Mouse (Mus musculus): ENCODE data around the gene Gm2163. TPM values are rescaled to one million over a fixed set of nuclear protein-coding genes. Genes with fewer than 3 reads are reported as not detected.
"Not testable (repeated sequence)": the region's sequence is repeated elsewhere in the genome, so short reads cannot be mapped to it uniquely, and the experiment has no call there.

Gene Gm2163
- polyA plus RNA-seq (2014; fragmentation: Nextera tagmentation; extraction: Ambion mirVana) = 0.12 and 0.67 TPM in 2 replicates

GRCm38 (mm10) chr4:42466452-42466851 is at the start of gene Gm2163:
TSS of gene Gm2163 (plus strand) at chr4:42466752.
- H3K36me3 ChIP-seq (ENCODE audit: control insufficient read depth, insufficient read depth, low read length); ATAC-seq (ENCODE audit: low read depth); H3K4me3 ChIP-seq (ENCODE audit: low read depth, low read length); H3K9me3 ChIP-seq (ENCODE audit: control insufficient read depth, low read length); H3K9ac ChIP-seq (replicated peaks; ENCODE audit: low read depth, low read length); H3K4me2 ChIP-seq (ENCODE audit: low read depth, low read length); H3K27ac ChIP-seq (ENCODE audit: low read depth, low read length); H3K4me1 ChIP-seq (ENCODE audit: control insufficient read depth, insufficient read depth, low read length); H3K27me3 ChIP-seq (ENCODE audit: control insufficient read depth, insufficient read depth, low read length): not testable (repeated sequence)
- WGBS = no CpG with 5 or more reads among the region's 5 CpGs

- not testable (repeated sequence) for H3K9me3 ChIP-seq (ENCODE audit: control insufficient read depth, low read length); H3K4me1 ChIP-seq (ENCODE audit: control insufficient read depth, insufficient read depth, low read length); H3K27ac ChIP-seq (ENCODE audit: low read depth, low read length); H3K4me3 ChIP-seq (ENCODE audit: low read depth, low read length); H3K4me2 ChIP-seq (ENCODE audit: low read depth, low read length); H3K9ac ChIP-seq (replicated peaks; ENCODE audit: low read depth, low read length); H3K36me3 ChIP-seq (ENCODE audit: control insufficient read depth, insufficient read depth, low read length); ATAC-seq (ENCODE audit: low read depth); H3K27me3 ChIP-seq (ENCODE audit: control insufficient read depth, insufficient read depth, low read length)
- no CpG with 5 or more reads among the region's 18 CpGs for WGBS
These were observed 27.5 kb upstream of the Gm2163 start, which contains the start of gene Gm21586 for GRCm38 (mm10) chr4:42439078-42439477. TSS of gene Gm21586 (plus strand) at chr4:42439378.

- not testable (repeated sequence) for H3K4me3 ChIP-seq (ENCODE audit: low read depth, low read length); H3K9ac ChIP-seq (replicated peaks; ENCODE audit: low read depth, low read length); H3K9me3 ChIP-seq (ENCODE audit: control insufficient read depth, low read length); H3K36me3 ChIP-seq (ENCODE audit: control insufficient read depth, insufficient read depth, low read length); ATAC-seq (ENCODE audit: low read depth); H3K27me3 ChIP-seq (ENCODE audit: control insufficient read depth, insufficient read depth, low read length); H3K27ac ChIP-seq (ENCODE audit: low read depth, low read length); H3K4me1 ChIP-seq (ENCODE audit: control insufficient read depth, insufficient read depth, low read length); H3K4me2 ChIP-seq (ENCODE audit: low read depth, low read length)
- WGBS = no CpG with 5 or more reads among the region's 1 CpGs
These were observed 61.5 kb downstream of the Gm2163 start, which contains the start of gene Fam205a2 for GRCm38 (mm10) chr4:42528075-42528474. TSS of gene Fam205a2 (minus strand) at chr4:42528175.

GRCm38 (mm10) chr4:42611895-42612294 is 145.3 kb downstream of the Gm2163 start, which contains the start of gene Gm10591:
TSS of gene Gm10591 (plus strand) at chr4:42612195.
- not testable (repeated sequence) for H3K36me3 ChIP-seq (ENCODE audit: control insufficient read depth, insufficient read depth, low read length); H3K4me2 ChIP-seq (ENCODE audit: low read depth, low read length); ATAC-seq (ENCODE audit: low read depth); H3K9me3 ChIP-seq (ENCODE audit: control insufficient read depth, low read length); H3K4me1 ChIP-seq (ENCODE audit: control insufficient read depth, insufficient read depth, low read length); H3K27ac ChIP-seq (ENCODE audit: low read depth, low read length); H3K9ac ChIP-seq (replicated peaks; ENCODE audit: low read depth, low read length); H3K4me3 ChIP-seq (ENCODE audit: low read depth, low read length); H3K27me3 ChIP-seq (ENCODE audit: control insufficient read depth, insufficient read depth, low read length)
- WGBS = no CpG with 5 or more reads among the region's 5 CpGs

GRCm38 (mm10) chr4:42629419-42629818 is 162.9 kb downstream of the Gm2163 start, which contains the start of gene Gm2564:
TSS of gene Gm2564 (plus strand) at chr4:42629719.
- not testable (repeated sequence) for ATAC-seq (ENCODE audit: low read depth); H3K27me3 ChIP-seq (ENCODE audit: control insufficient read depth, insufficient read depth, low read length); H3K36me3 ChIP-seq (ENCODE audit: control insufficient read depth, insufficient read depth, low read length); H3K4me2 ChIP-seq (ENCODE audit: low read depth, low read length); H3K4me1 ChIP-seq (ENCODE audit: control insufficient read depth, insufficient read depth, low read length); H3K4me3 ChIP-seq (ENCODE audit: low read depth, low read length); H3K9ac ChIP-seq (replicated peaks; ENCODE audit: low read depth, low read length); H3K27ac ChIP-seq (ENCODE audit: low read depth, low read length); H3K9me3 ChIP-seq (ENCODE audit: control insufficient read depth, low read length)
- WGBS = no CpG with 5 or more reads among the region's 8 CpGs

Other genes with a start within 250 kb of the Gm2163 start
- gene Gm10600, start 226.1 kb upstream of the Gm2163 start, polyA plus RNA-seq (2014; fragmentation: Nextera tagmentation; extraction: Ambion mirVana) = 0.20 TPM in 1 of 2 replicates, not detected in the other
- not detected in 2 replicates for gene Ccl21b, start 211.0 kb upstream of the Gm2163 start, polyA plus RNA-seq (2014; fragmentation: Nextera tagmentation; extraction: Ambion mirVana)
- not detected in 2 replicates for gene Gm21953, start 172.5 kb upstream of the Gm2163 start, polyA plus RNA-seq (2014; fragmentation: Nextera tagmentation; extraction: Ambion mirVana)
- not detected in 2 replicates for gene Fam205a3, start 148.4 kb upstream of the Gm2163 start, polyA plus RNA-seq (2014; fragmentation: Nextera tagmentation; extraction: Ambion mirVana)
- gene Gm21586, start 27.4 kb upstream of the Gm2163 start, polyA plus RNA-seq (2014; fragmentation: Nextera tagmentation; extraction: Ambion mirVana) = not detected in 2 replicates
- gene Fam205a2, start 61.4 kb downstream of the Gm2163 start, polyA plus RNA-seq (2014; fragmentation: Nextera tagmentation; extraction: Ambion mirVana) = not detected in 2 replicates
- not detected in 2 replicates for gene Gm10591, start 145.4 kb downstream of the Gm2163 start, polyA plus RNA-seq (2014; fragmentation: Nextera tagmentation; extraction: Ambion mirVana)
- not detected in 2 replicates for gene Gm2564, start 163.0 kb downstream of the Gm2163 start, polyA plus RNA-seq (2014; fragmentation: Nextera tagmentation; extraction: Ambion mirVana)
- gene Ccl27b, start 188.5 kb downstream of the Gm2163 start, polyA plus RNA-seq (2014; fragmentation: Nextera tagmentation; extraction: Ambion mirVana) = not detected in 2 replicates
- not detected in 2 replicates for gene Il11ra2, start 195.1 kb downstream of the Gm2163 start, polyA plus RNA-seq (2014; fragmentation: Nextera tagmentation; extraction: Ambion mirVana)